Mouse (Mus musculus) hindbrain, embryonic 14.5 days (tissue): Measurements from ENCODE around the gene Thrb. TPM values are rescaled to one million over a fixed set of nuclear protein-coding genes. Genes with fewer than 3 reads are reported as not detected.
"Not testable (repeated sequence)": the region's sequence is repeated elsewhere in the genome, so short reads cannot be mapped to it uniquely, and the experiment has no call there.

Experiments used
- ATAC-seq: fragments of 200-750 bp; cut with Nextera tagmentation; 2 replicates; pipeline ENCODE4 v1.8.0; 2017; ENCODE audit warnings: moderate number of reproducible peaks, mild to moderate bottlenecking, moderate TSS enrichment, moderate library complexity; ENCODE audit not compliant: low FRiP score
- DNase-seq: peaks from one replicate; pipeline ENCODE4 v3.0.0-alpha.2; 2015; ENCODE audit warnings: low spot score
- H3K27ac ChIP-seq: fragments of 300-500 bp; sonication (generic); 2 replicates; pipeline ENCODE4 v1.5.1; 2014; ENCODE audit warnings: mild to moderate bottlenecking, moderate library complexity
- H3K27me3 ChIP-seq: fragments of 300-500 bp; sonication (generic); 2 replicates; pipeline ENCODE4 v1.6.1; 2014; ENCODE audit warnings: mild to moderate bottlenecking, low read length, mixed read lengths; ENCODE audit not compliant: control insufficient read depth, insufficient read depth
- H3K36me3 ChIP-seq: fragments of 300-500 bp; sonication (generic); replicated peaks from 2 replicates; pipeline ENCODE4 v1.6.1; 2014; ENCODE audit not compliant: control insufficient read depth, insufficient read depth
- H3K4me1 ChIP-seq: fragments of 300-500 bp; sonication (generic); replicated peaks from 2 replicates; pipeline ENCODE4 v1.6.1; 2014; ENCODE audit warnings: antibody characterized with exemption, low read length, mixed read lengths; ENCODE audit not compliant: control insufficient read depth, insufficient read depth
- H3K4me2 ChIP-seq: fragments of 300-500 bp; sonication (generic); replicated peaks from 2 replicates; pipeline ENCODE4 v1.6.1; 2014; ENCODE audit warnings: mild to moderate bottlenecking, moderate library complexity
- H3K4me3 ChIP-seq: fragments of 300-500 bp; sonication (generic); replicated peaks from 2 replicates; pipeline ENCODE4 v1.5.1; 2014; ENCODE audit warnings: mild to moderate bottlenecking, low read length
- H3K9ac ChIP-seq: fragments of 300-500 bp; sonication (generic); 2 replicates; pipeline ENCODE4 v1.6.1; 2014
- H3K9me3 ChIP-seq: fragments of 300-500 bp; sonication (generic); 2 replicates; pipeline ENCODE4 v1.6.1; 2016; ENCODE audit warnings: low read length; ENCODE audit not compliant: control insufficient read depth
- WGBS: fragments of 180-500 bp; shearing (Covaris S2); extraction: QIAGEN DNeasy Blood & Tissue Kit; methylation state at CpG from one replicate; pipeline ENCODE4 v1.1.7; 2014; 5-methylcytosine and 5-hydroxymethylcytosine counted together
- polyA plus RNA-seq: library from polyadenylated mRNA; unstranded; fragments of >200 nt; fragmentation: Nextera tagmentation; extraction: Ambion mirVana; gene quantifications from 2 replicates; pipeline ENCODE4 v1.2.1, GENCODE M21; 2014

The Thrb gene
- polyA plus RNA-seq, 1 experiment from 2014 or later, result 1.4 TPM

DNA sequence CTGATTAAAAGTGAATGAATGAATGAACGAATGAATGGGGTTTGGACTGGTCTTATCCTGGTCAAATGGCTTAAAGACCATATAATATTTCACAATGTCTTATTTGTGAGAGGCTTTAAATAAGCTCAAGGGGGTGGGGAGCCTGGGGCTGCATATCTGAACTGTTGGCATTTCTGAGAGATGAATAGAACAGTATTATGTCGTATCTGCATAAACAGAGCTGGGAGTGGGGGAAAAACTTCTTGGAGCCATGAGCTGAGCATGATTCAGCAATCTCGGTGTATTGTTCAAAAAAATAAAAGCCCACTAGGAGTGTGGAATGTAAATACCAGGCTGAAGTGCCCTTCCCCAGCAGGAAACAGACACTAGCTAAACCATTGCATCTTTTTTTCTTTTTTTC is 257.8 kb downstream of the Thrb start:
- Histone ChIP-seq H3K27me3 (no peaks in the 10 kb centered on the region), H3K27ac (no peak overlapping the region), H3K9me3 (no peaks in the 10 kb centered on the region), H3K9ac (no peak overlapping the region), H3K36me3 (no peaks in the 10 kb centered on the region), H3K4me2 (no peak overlapping the region), H3K4me3 (no peak overlapping the region), H3K4me1 (no peaks in the 10 kb centered on the region)
- 0 out of 2 replicates have a peak, but pooled peaks have one; percentile 41 for ATAC-seq
- DNase-seq, result no peak
- 34% methylated on average over 3 of the region's 3 CpGs for WGBS

DNA sequence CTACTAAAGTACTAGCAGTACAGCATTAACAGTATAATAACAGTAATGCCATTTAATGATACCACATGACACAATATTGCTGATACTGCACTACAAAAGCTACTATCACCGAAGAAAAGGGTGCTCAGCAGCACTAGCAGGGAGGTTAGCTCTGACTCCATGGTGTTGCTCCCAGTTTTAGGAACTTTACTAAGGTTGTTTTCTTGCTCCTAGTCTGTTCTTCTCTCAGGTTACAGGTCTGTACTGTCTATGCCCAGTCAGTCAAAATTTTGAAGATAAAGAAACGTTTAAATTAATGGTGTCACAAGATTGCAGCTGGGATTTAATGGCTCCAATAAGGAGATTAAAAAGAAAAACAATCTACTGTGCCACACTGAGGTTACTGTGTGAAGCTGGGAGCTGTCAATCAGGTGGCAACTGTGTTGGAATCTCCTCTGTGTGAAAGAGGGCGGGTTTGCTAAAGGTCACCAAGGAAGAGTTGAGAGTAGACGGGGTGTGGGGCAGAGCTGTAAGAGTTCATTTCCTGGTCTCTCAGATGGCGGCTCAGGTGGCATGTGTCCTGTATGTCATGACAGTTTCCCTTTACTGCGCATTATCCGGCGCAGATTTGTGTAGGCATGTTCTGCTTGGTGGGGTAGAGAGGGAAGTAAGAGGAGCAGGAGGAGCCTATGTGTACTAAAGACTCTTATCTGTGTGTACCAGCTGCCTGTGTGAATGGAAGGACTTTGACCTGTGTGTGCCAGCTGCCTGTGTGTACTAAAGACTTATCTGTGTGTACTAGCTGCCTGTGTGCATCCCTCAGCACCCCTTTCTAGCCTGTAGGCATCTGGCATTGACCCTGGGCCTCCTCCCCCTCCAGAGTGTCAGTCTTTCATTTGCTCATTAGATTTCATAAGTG is 263.0 kb downstream of the Thrb start:
- Histone ChIP-seq H3K9ac (no peak overlapping the region), H3K27me3 (no peaks in the 10 kb centered on the region), H3K4me2 (no peak overlapping the region), H3K4me3 (no peak overlapping the region), H3K4me1 (no peaks in the 10 kb centered on the region), H3K36me3 (no peaks in the 10 kb centered on the region), H3K27ac (no peak overlapping the region), H3K9me3 (no peaks in the 10 kb centered on the region)
- no peak for DNase-seq
- ATAC-seq, result peak; percentile 46
- WGBS, result 75% methylated on average over 8 of the region's 8 CpGs

DNA sequence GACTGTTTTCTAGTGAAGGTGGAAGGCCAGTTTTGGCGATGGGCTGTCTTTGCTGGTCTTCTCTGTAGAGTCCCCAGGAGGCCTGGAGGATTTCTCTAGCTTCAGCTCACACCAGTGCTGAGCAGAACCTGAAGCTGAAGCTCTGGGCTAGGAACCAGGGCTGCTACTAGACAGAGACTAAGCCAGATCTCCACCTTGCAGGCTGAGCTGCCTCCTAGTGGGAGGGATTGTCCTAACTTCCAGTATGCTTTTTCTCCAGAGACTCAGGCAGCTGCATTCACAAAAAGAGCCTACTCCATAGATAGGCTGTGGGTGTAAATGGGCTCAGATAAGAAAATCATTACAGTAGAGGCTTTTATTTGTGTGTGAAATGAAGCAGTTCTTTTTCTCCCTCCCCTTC is 267.4 kb downstream of the Thrb start:
- Histone ChIP-seq H3K27ac (no peak overlapping the region), H3K36me3 (no peaks in the 10 kb centered on the region), H3K9me3 (no peaks in the 10 kb centered on the region), H3K27me3 (no peaks in the 10 kb centered on the region), H3K9ac (no peak overlapping the region), H3K4me1 (no peaks in the 10 kb centered on the region), H3K4me2 (no peak overlapping the region), H3K4me3 (no peak overlapping the region)
- ATAC-seq (0 out of 2 replicates have a peak, but pooled peaks have one; percentile 31), DNase-seq (no peak)
- 37% methylated on average over 1 of the region's 1 CpGs for WGBS

DNA sequence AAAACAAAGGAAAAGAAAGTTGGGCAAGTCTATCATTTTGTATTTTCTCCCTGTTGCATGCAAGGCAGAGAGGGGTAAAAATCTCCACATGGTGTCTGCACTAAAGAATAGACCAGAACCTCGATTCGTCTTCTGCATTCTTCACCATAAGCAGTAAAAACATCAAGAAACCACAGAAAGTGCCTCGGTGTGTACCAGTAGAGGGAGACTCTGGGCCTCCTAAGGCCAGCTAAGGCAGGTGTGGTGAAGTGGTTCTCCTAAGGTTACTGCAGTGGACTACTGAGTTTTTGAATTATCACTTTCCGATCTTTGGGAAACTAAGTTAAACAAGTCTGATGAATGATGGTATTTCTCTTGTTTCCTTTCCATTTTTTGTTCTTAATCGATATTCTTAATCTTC is 269.5 kb downstream of the Thrb start:
- H3K9ac ChIP-seq, result no peak overlapping the region
- ATAC-seq (no peak), DNase-seq (no peak)
- WGBS, result 72% methylated on average over 5 of the region's 5 CpGs
- H3K4me3 ChIP-seq, result no peak overlapping the region
- H3K9me3 ChIP-seq, result no peaks in the 10 kb centered on the region
- H3K4me1 ChIP-seq, result no peaks in the 10 kb centered on the region
- no peaks in the 10 kb centered on the region for H3K36me3 ChIP-seq
- no peak overlapping the region for H3K27ac ChIP-seq
- H3K4me2 ChIP-seq, result no peak overlapping the region
- no peaks in the 10 kb centered on the region for H3K27me3 ChIP-seq

DNA sequence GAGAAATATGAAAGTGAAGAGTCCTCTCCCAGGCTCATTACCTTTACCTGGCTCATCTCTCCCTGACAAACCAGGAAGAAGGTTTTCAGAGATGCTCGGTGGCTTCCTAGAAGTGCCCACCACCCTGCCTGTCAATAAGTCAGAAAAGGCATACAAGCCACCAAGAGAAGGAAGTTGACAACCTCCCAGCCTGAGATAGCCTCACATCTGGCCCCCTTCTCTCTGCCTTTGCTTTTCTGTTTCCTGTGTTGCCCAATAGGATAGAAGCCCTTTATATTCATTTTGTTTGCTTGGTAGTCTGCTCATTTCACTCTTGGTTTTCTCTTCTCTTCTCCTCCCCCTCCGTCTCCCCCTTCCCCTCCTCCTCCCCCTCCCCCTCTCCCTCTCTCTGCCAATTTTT is 273.4 kb downstream of the Thrb start:
- no peaks in the 10 kb centered on the region for H3K4me1 ChIP-seq
- H3K4me2 ChIP-seq, result no peak overlapping the region
- H3K9me3 ChIP-seq, result no peaks in the 10 kb centered on the region
- DNase-seq (no peak), ATAC-seq (no peak)
- no peak overlapping the region for H3K27ac ChIP-seq
- H3K9ac ChIP-seq, result no peak overlapping the region
- WGBS, result 81% methylated on average over 2 of the region's 2 CpGs
- H3K36me3 ChIP-seq, result no peaks in the 10 kb centered on the region
- no peaks in the 10 kb centered on the region for H3K27me3 ChIP-seq
- H3K4me3 ChIP-seq, result no peak overlapping the region

DNA sequence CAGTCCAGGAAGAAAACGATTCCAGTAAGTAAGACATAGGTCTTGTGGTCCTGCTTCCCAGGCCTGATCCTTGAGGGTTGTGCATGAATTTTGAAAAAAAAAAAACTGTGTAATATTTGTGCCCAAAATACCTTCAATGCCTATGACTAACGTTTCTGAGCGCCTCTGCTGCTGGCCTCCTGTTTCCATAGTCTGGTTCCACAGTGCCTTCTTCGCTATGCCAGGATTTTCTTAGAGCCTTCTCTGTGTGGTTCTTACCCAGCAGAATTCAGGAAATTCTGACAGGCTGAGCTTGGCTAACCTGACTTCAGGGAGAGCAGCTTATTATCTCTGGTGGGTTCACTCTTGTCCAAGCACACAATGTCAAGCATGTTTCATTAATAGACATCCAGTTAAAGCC is 274.7 kb downstream of the Thrb start:
- H3K27ac ChIP-seq, H3K4me2 ChIP-seq, H3K27me3 ChIP-seq, H3K4me3 ChIP-seq, H3K9me3 ChIP-seq, H3K4me1 ChIP-seq, H3K9ac ChIP-seq, ATAC-seq, H3K36me3 ChIP-seq, DNase-seq: not testable (repeated sequence)
- 88% methylated on average over 4 of the region's 4 CpGs for WGBS

DNA sequence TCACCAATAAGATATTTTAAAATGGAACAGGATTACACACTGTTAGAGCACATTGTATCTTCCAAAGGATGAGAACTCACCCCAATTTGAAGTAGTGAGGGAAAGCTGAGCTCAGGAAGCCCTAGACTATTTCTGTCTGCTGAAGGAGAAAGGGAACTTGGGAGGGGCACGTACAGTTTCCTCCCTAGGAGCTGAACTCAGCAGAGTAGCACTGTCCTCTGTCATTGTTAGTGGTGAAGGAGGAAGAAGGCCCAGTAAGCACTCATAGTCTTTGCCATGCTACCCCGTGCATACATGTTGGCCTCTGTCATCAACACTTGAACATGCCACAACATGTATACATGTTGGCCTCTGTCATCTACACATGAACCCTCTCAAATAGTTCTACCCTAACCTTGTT is 294.0 kb downstream of the Thrb start:
- DNase-seq, result no peak
- no peak overlapping the region for H3K4me3 ChIP-seq
- H3K27ac ChIP-seq, result no peak overlapping the region
- WGBS, result 79% methylated on average over 2 of the region's 2 CpGs
- H3K27me3 ChIP-seq, result no peaks in the 10 kb centered on the region
- no peak for ATAC-seq
- no peak overlapping the region for H3K4me2 ChIP-seq
- H3K9ac ChIP-seq, result no peak overlapping the region
- no peaks in the 10 kb centered on the region for H3K4me1 ChIP-seq
- H3K9me3 ChIP-seq, result no peaks in the 10 kb centered on the region
- H3K36me3 ChIP-seq, result no peaks in the 10 kb centered on the region

DNA sequence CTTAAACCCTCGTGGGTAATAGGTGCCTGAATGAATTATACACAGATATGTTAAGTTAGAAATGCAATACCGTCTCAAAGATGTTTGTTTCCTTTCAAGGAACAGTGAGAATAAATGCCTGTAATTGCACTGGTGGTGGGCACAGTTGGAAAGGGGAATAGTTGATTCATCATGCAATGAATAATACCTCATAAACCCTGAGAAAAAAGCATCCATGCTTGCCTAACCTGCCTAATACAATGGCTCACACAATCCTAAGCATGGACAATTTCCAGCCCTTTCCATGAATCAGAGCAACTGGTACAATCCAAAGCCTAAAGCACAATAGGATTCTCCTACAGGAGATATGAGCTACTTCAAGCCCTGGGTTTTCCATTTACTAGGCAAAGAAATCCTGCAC is 299.8 kb downstream of the Thrb start:
- WGBS, result 51% methylated on average over 2 of the region's 2 CpGs
- H3K4me3 ChIP-seq, result no peak overlapping the region
- no peaks in the 10 kb centered on the region for H3K36me3 ChIP-seq
- DNase-seq (no peak), ATAC-seq (no peak)
- H3K9me3 ChIP-seq, result no peaks in the 10 kb centered on the region
- H3K27me3 ChIP-seq, result no peaks in the 10 kb centered on the region
- no peak overlapping the region for H3K4me2 ChIP-seq
- no peaks in the 10 kb centered on the region for H3K4me1 ChIP-seq
- no peak overlapping the region for H3K27ac ChIP-seq
- H3K9ac ChIP-seq, result no peak overlapping the region

DNA sequence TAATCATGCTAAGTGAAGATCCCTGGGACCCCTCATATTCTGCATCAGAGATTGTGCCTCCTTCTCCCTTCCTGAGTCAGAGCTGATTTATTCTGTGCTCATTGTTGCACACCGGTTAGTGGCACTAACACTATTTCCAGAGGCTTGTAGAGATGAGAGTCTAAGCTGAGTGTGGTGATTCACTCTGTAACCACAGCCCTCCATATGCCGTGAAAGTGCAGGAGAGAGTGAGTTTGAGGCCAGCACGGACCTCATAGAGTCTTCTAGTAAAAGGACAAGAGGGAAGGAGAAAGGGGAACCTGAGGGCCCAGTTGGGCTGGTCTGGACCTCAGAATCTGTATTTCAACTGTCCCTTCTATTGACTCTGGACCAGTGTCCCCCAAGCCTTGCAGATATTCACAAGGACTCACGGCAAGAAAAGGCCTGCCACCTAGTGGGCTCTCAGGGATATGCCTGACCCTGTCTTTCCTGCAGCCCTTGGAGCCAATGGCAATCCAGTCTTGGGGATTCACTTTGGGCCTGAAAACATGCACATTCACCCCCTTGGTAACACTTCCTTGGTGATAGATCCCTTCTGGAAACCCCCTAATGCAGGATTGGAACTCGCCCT is 307.2 kb downstream of the Thrb start:
- Histone ChIP-seq H3K4me1 (no peaks in the 10 kb centered on the region), H3K27ac (no peak overlapping the region), H3K4me3 (no peak overlapping the region), H3K9me3 (no peaks in the 10 kb centered on the region), H3K27me3 (no peaks in the 10 kb centered on the region), H3K9ac (no peak overlapping the region), H3K36me3 (no peaks in the 10 kb centered on the region), H3K4me2 (no peak overlapping the region)
- ATAC-seq (peak; percentile 87), DNase-seq (peak; percentile 69)
- 35% methylated on average over 5 of the region's 5 CpGs for WGBS
